Mouse (Mus musculus): ENCODE results near the gene Nbea.
"Not testable (repeated sequence)": the region's sequence is repeated elsewhere in the genome, so short reads cannot be mapped to it uniquely, and the experiment has no call there.

Nbea gene

GRCm38 (mm10) chr3:56034596-56034995 is 148.9 kb downstream of the Nbea start:
- DNase-seq (ENCODE audit: low spot score): no peak

GRCm38 (mm10) chr3:56018494-56018893 is 165.0 kb downstream of the Nbea start:
- DNase-seq (ENCODE audit: low spot score): no peak

- DNase-seq (ENCODE audit: low spot score): no peak
These were observed 172.4 kb downstream of the Nbea start for GRCm38 (mm10) chr3:56011132-56011531.

DNA sequence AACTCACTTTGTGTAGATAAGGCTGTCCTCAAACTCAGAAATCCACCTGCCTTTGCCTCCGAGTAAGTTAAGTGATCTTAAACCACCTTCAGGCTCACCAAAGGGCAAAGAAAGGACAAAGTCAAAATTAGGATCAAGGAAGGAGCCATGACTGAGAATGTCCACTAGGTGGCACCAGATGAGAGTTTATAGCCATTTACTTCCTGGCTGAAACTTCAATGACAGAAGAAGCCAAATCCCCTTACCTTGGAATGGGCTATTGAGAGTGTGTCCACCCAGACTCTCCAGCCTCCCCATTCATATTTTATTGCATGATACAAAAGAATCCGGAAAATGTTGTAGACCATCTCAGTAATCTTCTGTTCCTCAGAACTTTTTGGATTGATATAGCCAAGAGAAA is 175.5 kb downstream of the Nbea start:
- peak; percentile 48 for DNase-seq (ENCODE audit: low spot score)

- DNase-seq (ENCODE audit: low spot score): peak; percentile 45
These were observed 183.2 kb downstream of the Nbea start for GRCm38 (mm10) chr3:56000259-56000658.

- DNase-seq (ENCODE audit: low spot score): no peak
These were observed 205.1 kb downstream of the Nbea start for GRCm38 (mm10) chr3:55978361-55978760.

GRCm38 (mm10) chr3:55976986-55977385 is 206.5 kb downstream of the Nbea start:
- DNase-seq (ENCODE audit: low spot score): not testable (repeated sequence)

- no peak for DNase-seq (ENCODE audit: low spot score)
These were observed 217.8 kb downstream of the Nbea start for GRCm38 (mm10) chr3:55965723-55966156.

- DNase-seq (ENCODE audit: low spot score): no peak
These were observed 220.5 kb downstream of the Nbea start for GRCm38 (mm10) chr3:55963032-55963431.

- DNase-seq (ENCODE audit: low spot score): no peak
These were observed 233.5 kb downstream of the Nbea start for GRCm38 (mm10) chr3:55949994-55950393.

DNA sequence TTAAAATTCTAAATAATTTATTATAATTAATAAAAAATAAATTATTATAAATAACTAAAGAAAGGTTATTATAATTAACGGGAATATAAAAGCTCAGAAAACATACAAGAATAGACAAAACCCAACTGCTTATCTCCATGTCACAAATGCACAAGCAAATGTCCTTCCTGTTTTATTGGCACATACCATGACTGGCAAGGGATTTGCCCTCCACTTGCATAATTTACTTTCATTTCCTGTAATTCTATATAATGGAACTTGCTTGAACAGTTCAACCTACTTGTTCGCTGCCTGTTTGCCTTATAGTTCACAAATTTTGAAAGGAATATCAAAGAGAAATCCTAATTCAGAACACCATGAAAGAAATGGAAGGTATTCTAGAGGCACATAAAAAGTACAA is 234.4 kb downstream of the Nbea start:
- no peak for DNase-seq (ENCODE audit: low spot score)

DNA sequence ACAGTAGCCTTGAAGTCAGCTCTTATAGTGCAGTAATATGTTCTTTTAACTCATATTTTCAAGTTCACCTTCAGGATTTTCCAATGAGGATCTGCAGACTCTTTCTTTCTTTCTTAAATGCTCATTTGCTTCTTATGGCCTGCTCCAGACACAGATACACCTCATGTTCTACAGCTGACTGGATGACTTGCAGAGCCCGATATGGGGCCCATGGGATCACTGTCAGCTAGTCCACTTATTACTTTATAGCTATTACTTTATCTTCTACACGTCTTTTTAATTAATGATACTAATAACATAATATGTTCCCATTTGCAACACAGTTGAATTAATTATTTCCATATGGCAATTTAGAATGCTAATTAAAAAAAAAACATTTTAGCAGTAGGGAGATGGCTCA is 256.2 kb downstream of the Nbea start:
- DNase-seq (ENCODE audit: low spot score): no peak

DNA sequence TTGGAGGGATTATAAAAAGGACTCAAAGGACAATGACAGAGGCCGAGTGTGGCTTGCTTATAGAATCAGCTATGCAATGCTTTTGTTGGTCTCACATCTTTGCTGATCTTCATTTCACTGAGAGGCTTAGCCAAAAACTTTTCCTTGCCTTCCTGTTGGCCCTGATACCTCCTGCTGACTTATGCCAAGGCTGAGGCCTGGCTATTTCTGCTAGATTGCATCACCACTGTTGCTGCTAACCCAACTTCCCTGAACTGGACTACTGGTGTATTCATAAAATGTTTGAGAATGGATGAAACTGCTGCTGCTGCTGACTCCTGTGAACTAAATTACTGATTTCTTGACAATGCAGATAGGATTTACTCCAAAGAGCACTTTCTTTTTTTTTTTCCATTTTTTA is 274.2 kb downstream of the Nbea start:
- DNase-seq (ENCODE audit: low spot score): no peak

DNA sequence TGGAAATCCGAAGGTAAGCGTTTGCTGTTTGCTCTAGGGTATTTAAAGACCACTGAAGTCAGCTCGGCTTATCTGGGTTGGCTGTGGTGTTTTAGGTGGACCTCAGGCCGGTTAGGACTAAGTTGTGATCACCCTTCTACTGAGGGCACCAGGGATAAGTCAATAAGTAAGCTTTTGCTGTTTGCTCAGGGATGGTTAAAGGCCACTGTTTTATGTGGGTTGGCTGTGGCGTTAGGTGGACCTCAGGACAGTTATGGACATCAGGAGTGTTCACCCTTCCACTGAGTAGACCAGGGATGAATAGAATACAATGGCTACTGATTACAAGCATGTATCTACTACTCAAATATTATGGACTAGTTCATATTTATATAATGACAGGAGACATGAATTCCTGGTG is 292.9 kb downstream of the Nbea start:
- no peak for DNase-seq (ENCODE audit: low spot score)

GRCm38 (mm10) chr3:55889227-55889626 is 294.3 kb downstream of the Nbea start:
- DNase-seq (ENCODE audit: low spot score): no peak

- no peak for DNase-seq (ENCODE audit: low spot score)
These were observed 295.7 kb downstream of the Nbea start for GRCm38 (mm10) chr3:55887829-55888210.

DNA sequence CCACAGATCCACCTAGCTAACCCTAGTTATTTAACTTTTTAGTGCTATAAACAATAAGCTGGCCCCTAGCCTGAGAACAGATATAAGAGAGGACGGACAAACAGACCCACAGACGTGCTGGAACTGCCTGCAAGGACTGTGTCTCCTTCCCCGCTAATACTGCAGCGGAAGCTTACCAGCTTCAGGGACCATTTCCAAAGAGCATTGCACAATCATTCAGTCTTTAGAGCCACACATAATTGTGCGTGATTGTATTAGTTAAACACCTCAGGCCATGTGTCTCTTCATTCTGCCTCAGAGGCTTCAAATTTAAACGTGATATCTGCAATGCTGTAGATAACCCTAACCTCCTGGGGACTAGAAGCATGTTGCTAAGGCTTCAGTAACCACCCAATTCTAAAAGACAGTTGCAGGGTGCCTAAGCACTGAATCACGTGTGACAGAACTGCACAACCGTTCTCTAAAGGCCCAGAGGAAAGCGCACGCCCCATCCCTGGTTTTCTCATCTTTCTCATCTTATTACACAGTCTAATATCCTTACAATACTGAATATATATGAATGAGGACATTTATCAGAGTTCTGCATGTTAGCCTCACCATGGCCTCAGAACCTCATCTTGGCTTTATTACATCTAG is 296.2 kb downstream of the Nbea start:
- no peak for DNase-seq (ENCODE audit: low spot score)

DNA sequence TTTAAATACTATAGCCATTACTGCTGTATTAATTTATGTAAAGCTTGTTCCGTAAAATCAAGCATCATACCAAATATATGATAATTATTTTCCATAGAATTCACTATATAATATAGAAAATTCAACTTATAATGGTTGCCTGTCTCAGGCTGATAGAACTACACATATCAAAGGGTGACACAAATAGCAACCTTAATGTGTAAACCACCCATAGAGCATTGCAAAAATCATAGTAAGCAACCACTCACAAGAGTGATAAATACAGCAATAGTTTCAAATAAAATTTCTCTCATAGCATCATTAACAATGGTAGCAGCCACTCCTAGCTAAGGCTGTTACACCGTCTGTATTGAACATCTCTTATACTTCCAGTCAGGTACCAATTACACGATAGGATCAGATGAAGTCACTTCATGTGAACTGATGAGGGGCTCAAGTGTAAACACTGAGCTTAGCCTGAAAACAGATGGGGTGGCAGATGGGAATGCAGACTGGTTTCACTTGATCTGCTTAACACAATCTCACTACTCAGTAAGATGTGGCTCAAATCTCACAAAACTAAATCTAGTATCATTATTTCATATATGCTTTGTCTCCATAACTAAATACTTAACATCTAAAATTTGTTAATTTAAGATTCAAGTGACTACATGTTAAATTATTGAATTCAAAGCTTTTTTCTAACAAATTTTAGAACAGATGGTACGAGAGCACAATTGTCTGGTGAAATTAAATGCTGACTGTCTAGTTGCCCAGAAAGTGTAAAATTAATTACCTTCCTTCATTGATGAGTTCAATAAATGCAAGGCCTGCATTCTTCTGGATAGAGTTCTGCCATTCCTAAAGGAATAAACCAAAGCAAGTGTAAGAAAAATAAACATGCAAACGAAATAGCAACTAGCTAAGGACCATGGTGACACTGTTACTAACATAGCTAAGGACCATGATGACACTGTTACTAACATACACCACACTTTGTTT is 310.3 kb downstream of the Nbea start:
- DNase-seq (ENCODE audit: low spot score): no peak

- DNase-seq (ENCODE audit: low spot score): no peak
These were observed 331.0 kb downstream of the Nbea start for GRCm38 (mm10) chr3:55852488-55852887.

DNA sequence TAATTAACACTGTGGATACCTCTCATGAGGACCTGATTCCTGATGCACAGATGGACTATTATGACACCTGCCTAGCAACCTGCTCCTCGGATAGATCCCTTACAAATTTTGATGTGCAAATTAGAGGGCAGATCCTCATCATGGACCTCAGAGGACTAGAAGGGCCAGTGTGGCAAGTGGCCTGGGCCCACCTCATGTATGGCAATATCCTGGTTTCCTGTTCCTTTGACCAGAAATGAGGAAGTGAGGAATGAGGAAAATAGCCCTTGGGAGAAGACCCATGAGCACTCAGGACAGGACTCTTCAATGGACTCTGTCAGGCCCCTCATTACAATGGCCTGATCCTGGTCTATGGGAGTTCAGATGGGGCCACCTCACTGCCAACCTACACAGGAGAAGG is 336.4 kb downstream of the Nbea start:
- no peak for DNase-seq (ENCODE audit: low spot score)

DNA sequence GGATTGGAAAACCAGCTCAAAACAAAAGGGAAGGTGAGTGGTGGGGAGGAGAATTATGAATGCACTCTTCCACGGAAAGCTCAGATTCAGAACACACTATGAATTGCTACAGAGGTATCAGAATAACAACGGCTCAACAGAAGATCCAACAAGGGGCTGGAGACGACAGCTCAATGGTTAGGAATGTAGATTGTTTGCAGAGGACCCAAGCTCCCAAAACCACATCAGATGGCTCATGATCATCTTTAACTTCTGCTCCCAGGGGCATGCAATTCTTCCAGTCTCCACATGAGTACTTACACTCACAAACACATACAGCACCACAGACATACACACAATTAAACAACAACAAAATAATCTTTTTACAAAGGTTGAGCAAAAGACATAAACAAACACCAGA is 346.3 kb downstream of the Nbea start:
- no peak for DNase-seq (ENCODE audit: low spot score)

- no peak for DNase-seq (ENCODE audit: low spot score)
These were observed 348.3 kb downstream of the Nbea start for GRCm38 (mm10) chr3:55835207-55835606.

GRCm38 (mm10) chr3:55830226-55830625 is 353.3 kb downstream of the Nbea start:
- no peak for DNase-seq (ENCODE audit: low spot score)

All from c-Kit-positive CD71-positive TER-119-positive erythroid progenitor cells, embryonic 14.5 days (primary cell).